Mouse (Mus musculus) right cerebral cortex, adult 18-20 months (tissue): ENCODE measurements around the gene Cgref1.

ENCODE experiments used
- DNase-seq: peaks from one replicate; pipeline ENCODE4 v3.0.0; 2022; ENCODE audit warnings: mixed read lengths

Gene Cgref1

GRCm38 (mm10) chr5:30949654-30950326 lies 4.4 kb upstream of the Cgref1 start:
- DNase-seq: peak; percentile 95

DNA sequence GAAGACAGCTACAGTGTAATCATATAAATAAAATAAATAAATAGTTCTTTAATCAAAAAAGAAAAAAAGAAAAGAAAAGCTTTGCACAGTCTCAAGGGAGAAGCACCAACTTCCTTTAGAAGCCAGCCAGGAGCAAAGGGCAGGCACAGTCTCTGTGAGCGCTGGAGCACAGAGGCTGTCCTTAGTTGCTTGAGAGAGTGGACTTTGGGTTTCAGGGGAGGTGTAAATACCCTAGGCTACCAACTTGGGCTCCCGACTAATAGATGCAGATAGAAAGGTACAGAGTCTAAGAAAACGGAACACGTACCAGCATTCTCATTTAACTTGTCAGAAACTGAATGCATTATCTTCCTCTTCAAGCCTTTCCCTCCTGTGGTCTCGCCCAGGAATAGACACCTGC lies 3.2 kb upstream of the Cgref1 start:
- no peak for DNase-seq

GRCm38 (mm10) chr5:30944344-30944743 lies 1.0 kb downstream of the Cgref1 start:
- DNase-seq: no peak

DNA sequence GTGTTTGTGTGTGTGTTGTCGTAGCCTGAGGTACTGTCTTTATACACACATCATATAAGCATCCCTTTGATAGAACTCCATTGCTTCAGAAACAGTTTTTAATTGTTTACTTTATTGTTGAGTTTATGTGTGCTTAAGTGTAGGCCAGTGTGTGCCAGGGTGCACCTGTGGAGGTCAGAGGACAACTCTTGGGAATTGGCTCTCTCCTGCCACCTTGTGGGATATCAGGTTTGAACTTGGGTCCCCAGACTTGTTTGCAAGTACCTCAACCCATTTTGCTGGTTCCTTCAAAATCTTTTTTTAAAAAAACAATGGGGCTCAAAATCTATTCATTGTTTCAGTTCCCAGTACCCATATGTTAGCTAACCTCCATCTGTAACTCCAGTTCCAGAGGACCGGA lies 2.4 kb downstream of the Cgref1 start:
- DNase-seq: no peak

DNA sequence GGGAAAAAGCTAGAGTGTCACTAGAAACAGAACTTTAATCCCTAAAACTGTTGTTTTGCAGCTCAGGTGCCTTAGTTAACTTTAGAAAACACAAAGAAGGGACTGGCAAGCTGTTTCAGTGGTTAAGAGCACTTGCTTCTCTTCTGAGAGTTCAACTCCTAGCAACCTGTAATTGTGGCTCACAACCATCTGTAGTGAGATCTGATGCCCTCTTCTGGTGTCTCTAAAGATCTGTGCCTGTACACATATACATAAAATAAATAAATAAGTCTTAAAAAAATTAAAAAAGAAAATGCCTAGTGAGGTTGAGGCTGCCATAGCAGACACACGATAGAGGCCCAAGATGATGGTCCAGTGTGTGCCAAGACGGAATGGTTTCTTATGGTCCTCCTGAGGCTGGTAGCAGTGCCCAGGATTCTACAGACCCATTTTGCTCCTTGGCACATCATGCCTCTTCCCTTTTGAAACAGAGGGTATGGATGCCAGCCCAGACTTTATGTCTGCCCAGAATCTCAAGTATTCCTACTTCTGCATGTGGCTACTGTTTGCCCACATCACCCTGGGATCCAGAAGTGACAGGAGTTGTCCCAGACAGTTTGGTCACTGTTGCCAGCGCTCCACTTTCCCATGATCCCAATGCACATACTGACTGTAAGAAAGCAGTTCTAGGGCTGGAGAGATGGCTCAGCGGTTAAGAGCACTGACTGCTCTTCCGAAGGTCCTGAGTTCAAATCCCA lies 10.5 kb downstream of the Cgref1 start:
- DNase-seq: no peak

- no peak for DNase-seq
Measured at GRCm38 (mm10) chr5:30933705-30934104, 11.7 kb downstream of the Cgref1 start.

DNA sequence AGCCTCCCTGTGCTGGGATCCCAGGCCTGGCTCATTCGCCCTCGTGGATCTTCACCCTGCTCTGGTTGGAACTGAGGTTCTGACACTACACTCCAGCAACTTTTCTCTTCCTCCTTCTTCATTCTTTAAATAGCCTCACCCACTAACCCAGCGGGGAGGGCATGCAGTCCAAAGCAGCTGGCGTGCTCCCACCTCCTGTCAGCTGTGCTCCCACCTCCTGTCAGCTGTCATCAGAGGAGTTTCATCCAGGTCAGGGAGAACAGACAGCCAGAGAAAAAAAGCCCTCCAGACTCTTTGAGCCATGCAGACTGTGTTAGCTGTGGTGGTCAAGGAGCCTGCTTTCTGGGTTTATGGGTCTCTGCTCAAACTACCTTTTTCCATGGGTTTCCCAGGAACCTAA lies 14.0 kb downstream of the Cgref1 start:
- no peak for DNase-seq

DNA sequence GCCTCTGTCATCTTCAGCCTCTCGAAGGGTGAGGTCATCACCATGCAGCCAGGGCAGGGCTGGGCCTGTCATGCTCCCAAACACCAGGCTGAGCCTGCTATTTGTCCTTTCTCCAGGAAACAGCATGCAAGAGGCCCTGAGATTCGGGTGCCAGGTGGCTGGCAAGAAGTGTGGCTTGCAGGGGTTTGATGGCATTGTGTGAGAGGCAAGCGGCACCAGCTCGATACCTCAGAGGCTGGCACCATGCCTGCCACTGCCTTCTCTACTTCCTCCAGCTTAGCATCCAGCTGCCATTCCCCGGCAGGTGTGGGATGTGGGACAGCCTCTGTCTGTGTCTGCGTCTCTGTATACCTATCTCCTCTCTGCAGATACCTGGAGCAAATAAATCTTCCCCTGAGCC lies 14.5 kb downstream of the Cgref1 start:
- no peak for DNase-seq

- peak; percentile 72 for DNase-seq
Measured at GRCm38 (mm10) chr5:30930121-30930520, 15.3 kb downstream of the Cgref1 start.

GRCm38 (mm10) chr5:30927945-30928529 lies 17.4 kb downstream of the Cgref1 start:
- DNase-seq: peak; percentile 74

GRCm38 (mm10) chr5:30926073-30926472 lies 19.3 kb downstream of the Cgref1 start:
- DNase-seq: no peak

GRCm38 (mm10) chr5:30925217-30925616 lies 20.2 kb downstream of the Cgref1 start:
- DNase-seq: no peak

DNA sequence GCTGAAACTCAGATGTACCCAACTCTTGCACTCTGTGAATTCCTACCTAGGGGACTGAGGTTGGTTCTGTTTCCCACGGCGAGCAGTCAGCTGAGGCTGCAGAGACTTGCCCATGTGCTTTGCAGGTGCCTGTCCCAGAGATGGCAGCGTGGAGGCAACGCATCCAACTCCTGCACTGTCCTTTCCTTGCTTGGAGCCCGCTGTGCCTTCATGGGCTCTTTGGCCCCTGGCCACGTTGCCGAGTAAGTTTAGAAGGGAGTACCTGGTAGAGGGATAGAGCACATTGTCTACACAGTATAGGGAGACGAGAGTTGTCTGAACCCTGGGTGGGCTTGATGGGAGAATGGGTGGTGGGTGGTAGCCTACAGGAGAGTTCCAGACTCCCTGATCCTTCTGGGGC lies 20.8 kb downstream of the Cgref1 start:
- no peak for DNase-seq

DNA sequence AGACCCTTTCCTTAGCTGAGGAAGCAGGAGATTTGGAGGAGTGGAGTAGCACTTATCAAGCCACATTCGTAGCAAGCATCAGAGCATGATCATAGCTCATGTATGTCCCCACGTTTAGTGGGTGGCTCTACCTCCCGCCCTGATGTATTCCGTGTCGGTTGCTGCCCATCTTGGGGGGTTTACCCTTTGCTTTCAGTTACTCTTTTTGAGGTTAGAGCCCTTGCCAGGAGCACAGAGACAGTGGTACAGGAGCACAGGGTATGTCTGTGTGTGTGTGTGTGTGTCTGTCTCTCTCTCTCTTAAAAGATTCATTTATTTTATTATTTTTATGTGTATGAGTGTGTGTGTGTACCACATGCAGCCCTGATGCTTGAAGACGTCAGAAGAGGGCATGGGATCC lies 22.3 kb downstream of the Cgref1 start:
- no peak for DNase-seq

GRCm38 (mm10) chr5:30922581-30923041 lies 22.8 kb downstream of the Cgref1 start:
- no peak for DNase-seq

DNA sequence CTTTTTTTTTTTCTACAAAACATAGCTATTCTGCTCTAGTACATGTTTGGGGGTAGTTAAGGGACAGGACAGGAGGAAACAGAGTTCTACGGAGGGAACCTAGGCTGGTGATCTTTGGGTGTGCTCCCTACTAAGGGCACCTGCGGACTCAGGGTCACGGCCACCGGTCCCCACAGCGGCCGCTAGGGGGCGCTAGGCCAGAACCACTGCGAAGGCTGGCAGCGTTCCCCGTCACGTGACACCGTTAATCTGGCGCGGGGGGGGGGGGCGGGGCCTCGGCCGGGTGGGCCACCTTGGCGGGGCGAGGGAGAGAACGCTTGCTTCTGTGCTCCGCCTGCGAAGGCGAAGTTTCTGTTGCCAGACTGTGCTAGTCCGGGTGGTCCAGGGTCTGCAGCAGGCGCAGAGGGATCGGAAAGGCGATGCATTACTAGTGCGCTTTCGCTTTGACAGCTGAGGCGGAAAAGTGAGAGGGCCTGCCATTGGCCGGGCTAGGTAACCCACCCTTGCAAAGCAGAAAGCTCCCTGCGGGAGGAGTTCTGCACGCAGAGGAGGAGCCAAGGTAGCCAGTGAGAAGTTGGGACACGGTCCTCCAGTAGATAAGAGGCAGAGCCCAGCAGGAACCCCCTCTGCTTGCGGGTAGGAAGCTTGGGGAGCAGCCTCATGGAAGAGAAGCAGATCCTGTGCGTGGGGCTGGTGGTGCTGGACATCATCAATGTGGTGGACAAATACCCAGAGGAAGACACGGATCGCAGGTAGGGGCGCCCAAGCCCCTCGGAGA lies 23.9 kb downstream of the Cgref1 start, which contains the start of gene Khk:
TSS of gene Khk (plus strand) at position 176 of the 778 bp plus-strand sequence.
- DNase-seq: peak; percentile 86

GRCm38 (mm10) chr5:30920621-30921020 lies 24.8 kb downstream of the Cgref1 start:
- no peak for DNase-seq

GRCm38 (mm10) chr5:30919831-30920614 lies 25.4 kb downstream of the Cgref1 start:
- DNase-seq: no peak

DNA sequence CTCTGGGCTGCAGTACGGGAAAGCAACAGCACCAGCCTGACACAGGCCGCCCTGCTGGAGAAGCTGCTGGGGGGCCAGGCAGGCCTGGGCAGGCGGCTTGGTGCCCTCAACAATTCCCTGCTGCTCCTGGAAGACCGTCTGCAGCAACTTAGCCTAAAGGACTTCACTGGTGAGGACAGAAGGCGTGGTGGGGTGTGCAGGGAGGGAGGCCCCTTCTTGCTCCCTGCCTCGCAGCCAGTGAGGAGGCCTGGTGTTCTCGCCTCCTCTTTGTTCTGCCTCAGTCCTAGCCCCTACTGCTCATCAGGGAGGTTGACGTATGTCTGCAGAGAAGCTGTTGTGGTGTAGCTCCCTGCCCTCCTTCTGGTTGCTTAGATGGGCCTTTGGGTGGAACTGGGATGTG lies 26.7 kb downstream of the Cgref1 start:
- DNase-seq: no peak

- no peak for DNase-seq
Measured at GRCm38 (mm10) chr5:30917891-30918670, 27.3 kb downstream of the Cgref1 start.

DNA sequence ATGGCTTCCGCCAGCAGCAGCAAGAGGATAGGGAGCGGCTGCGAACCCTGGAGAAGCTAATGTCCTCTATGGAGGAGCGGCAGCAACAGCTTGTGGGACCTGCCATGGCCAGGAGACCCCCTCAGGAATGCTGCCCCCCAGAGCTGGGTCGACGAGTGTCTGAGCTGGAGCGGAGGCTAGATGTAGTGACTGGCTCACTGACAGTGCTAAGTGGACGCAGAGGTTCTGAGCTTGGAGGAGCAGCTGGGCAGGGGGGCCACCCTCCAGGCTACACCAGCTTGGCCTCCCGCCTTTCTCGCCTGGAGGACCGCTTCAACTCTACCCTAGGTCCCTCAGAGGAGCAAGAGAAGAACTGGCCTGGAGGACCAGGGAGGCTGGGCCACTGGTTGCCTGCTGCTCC lies 28.0 kb downstream of the Cgref1 start:
- DNase-seq: no peak

DNA sequence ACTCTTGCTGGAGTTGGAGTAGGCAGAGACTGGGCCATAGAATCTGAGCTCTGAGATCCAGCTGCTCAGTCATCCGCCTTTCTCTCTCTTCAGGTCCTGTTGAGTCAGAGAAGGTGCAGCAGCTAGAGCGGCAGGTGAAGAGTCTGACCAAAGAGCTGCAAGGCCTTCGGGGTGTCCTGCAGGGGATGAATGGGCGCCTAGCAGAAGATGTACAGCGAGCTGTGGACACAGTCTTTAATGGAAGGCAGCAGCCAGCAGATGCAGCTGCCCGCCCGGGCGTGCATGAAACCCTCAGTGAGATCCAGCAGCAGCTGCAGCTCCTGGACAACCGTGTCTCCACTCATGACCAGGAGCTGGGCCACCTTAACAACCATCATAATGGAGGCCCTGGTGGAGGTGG lies 28.6 kb downstream of the Cgref1 start:
- DNase-seq: no peak
